Mouse (Mus musculus) E14TG2a.4 (cell line): ENCODE measurements at regions not wholly inside any gene's neighbourhood (a gene's known extent, or its start where the extent isn't known, plus 50 kb on each side); places are given as distances from the start of the nearest gene placed in this dataset.

Experiments
- CTCF ChIP-seq: conservative IDR thresholded peaks from 2 replicates; pipeline ENCODE4 v1.5.1; 2014; ENCODE audit warnings: low read length
- POU5F1 ChIP-seq: IDR thresholded peaks from 2 replicates; pipeline ENCODE4 v1.6.1; 2014; ENCODE audit warnings: low read length, borderline replicate concordance

GRCm38 (mm10) chr1:129148733-129149388, 124.2 kb upstream of the Thsd7b start:
- TF ChIP-seq CTCF, result no peak
- no peak for TF ChIP-seq POU5F1
